Mouse (Mus musculus): ENCODE data around the gene Ap3d1. TPM values are rescaled to one million over a fixed set of nuclear protein-coding genes. Genes with fewer than 3 reads are reported as not detected.

Ap3d1 gene
- polyA plus RNA-seq, 1 experiment = 35.0 TPM

DNA sequence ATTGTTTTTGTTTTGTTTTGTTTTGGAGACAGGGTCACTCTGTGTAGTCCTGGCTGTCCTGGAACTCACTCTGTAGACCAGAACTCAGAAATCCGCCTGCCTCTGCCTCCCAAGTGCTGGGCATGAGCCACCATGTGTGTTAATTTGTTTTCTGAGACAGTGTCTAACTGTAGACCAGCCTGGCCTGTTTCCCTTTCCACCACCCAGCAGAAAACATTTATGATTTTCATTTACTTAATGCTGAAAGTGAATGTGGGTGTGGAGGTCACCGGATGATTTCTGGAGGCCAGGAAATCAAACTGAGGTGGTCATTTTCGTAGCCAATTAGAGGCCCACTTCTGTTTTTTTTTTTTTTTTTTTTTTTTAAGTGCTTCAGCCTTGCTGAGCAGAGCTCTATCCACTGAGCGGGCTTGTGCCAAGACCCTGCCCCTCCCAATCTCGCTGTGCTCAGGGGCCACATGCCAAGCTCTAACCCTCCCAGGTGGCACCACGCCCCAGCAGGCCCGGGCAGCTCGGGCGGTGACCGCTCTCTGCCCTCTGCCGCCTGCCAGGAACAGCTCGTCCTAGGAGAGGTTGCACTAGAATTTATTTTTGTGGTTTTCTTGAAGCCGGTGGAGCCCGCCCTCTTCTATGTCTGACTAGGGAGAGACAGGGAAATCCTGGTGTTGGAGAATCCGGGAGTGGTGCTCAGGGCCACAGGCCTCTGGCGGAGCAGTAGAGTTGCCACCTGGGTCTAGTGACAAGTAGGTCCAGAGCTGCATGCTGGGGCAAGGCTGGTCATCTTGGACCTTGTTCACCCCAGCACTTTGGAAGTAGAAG, 77.7 kb downstream of the Ap3d1 start:
- Histone ChIP-seq H3K27ac (replicated peaks; ENCODE audit: low read depth, low read length) (peak overlapping the region; percentile 84), H3K4me1 (ENCODE audit: control insufficient read depth, insufficient read depth, insufficient read length, low read length) (peaks cover 29% of the 10 kb centered on the region), H3K4me3 (ENCODE audit: insufficient read depth, low read depth, low read length) (peak overlapping the region; percentile 21)

DNA sequence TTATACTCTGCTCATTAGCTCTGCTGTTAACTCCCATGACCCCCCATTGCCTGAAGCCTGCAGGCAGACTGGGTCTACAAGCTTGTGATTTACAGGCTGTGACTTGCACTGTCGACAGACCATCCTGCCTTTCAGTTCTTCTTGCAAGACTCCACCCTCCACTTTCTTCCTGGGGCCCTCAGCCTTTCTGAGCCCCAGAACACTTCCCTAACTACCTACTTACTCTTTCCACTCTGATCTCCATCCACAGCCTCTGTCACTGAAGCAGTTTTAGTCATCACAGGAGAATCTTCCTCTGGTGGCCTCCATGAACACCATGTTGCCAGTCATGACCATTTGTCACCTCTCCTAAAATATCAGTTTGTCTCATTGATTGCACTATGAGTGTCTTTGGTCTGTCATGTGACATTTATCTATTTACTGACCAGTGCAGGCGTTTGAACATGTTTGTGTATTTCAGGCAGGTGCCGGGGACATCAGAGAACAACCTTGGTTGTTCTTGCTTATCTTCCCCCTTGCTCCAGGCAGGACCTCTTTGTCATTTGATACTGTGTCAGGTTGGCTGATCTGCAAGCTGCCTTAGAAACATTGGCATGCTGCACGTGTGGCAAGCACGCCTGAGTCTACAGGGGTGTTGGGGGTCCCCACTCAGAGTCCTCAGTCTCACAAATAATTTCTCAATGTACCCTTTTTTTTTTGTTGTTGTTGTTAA, 78.4 kb downstream of the Ap3d1 start:
- H3K4me1 ChIP-seq (ENCODE audit: control insufficient read depth, insufficient read depth, insufficient read length, low read length) = peaks cover 22% of the 10 kb centered on the region
- peak overlapping the region; percentile 84; the same call in 1 of the 2 replicates for H3K27ac ChIP-seq (replicated peaks; ENCODE audit: low read depth, low read length)
- no peak overlapping the region for H3K4me3 ChIP-seq (ENCODE audit: insufficient read depth, low read depth, low read length)

DNA sequence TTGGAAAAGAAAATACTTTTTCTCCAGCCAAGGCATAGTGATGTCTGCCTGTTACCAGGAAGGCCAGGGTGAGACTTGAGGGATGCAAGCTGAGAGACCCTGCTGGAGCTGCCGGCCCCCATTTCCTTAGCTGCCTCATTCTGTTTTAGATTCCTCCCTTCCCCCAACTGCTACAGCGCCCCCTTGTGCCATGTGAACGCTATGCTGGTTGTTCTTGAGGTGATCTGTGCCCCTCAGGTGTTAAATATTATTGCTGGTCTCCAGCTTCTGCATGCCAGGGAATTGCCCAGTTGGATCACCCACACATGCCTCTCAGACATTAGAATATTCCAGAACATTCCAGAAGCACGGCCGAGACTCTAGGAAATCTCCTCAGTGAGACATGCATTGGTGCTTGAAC, 80.9 kb downstream of the Ap3d1 start:
- peaks cover 10% of the 10 kb centered on the region for H3K4me1 ChIP-seq (ENCODE audit: control insufficient read depth, insufficient read depth, insufficient read length, low read length)
- H3K27ac ChIP-seq (replicated peaks; ENCODE audit: low read depth, low read length) = no peak overlapping the region
- H3K4me3 ChIP-seq (ENCODE audit: insufficient read depth, low read depth, low read length) = no peak overlapping the region

DNA sequence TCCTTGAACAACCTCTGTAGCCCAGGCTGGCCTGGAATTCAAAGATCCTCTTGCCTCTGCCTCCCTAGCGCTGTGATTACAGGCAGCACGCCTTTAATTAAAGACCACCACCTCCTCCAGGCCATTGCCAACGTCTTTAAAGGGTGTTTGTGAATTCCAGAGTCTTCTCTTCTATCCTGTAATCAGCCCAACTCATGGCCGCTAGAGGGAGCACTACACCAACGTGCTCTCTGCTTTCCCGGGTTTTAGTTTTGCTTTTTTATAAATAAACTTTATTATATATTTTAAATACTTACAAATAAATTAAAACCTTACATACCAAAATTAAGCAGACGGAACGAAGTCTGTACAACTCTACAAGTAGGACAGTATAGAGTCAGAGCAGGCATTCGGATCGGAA, 82.9 kb downstream of the Ap3d1 start:
- Histone ChIP-seq H3K4me1 (ENCODE audit: control insufficient read depth, insufficient read depth, insufficient read length, low read length) (peaks cover 7% of the 10 kb centered on the region), H3K4me3 (ENCODE audit: insufficient read depth, low read depth, low read length) (no peak overlapping the region), H3K27ac (replicated peaks; ENCODE audit: low read depth, low read length) (no peak overlapping the region; the same call in 1 of the 2 replicates)

DNA sequence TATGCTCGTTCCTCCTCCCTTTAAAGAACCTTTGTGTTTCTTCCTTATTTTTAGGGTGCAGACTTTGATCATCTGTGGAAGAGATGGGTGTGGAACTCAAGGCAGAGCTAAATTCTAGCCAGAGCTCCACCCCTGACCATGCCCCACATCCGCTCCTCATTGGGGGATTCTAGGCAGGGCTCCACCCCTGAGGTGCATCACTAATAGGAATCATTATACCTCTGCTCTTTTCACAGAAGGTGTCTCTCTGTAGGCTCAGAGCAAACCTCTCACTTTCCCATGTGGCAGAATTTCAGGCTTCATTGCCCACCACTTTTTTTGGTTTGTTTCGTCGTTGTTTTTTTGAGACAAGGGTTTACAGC, 83.2 kb downstream of the Ap3d1 start:
- peaks cover 7% of the 10 kb centered on the region for H3K4me1 ChIP-seq (ENCODE audit: control insufficient read depth, insufficient read depth, insufficient read length, low read length)
- H3K27ac ChIP-seq (replicated peaks; ENCODE audit: low read depth, low read length) = no peak overlapping the region; the same call in 1 of the 2 replicates
- H3K4me3 ChIP-seq (ENCODE audit: insufficient read depth, low read depth, low read length) = no peak overlapping the region

DNA sequence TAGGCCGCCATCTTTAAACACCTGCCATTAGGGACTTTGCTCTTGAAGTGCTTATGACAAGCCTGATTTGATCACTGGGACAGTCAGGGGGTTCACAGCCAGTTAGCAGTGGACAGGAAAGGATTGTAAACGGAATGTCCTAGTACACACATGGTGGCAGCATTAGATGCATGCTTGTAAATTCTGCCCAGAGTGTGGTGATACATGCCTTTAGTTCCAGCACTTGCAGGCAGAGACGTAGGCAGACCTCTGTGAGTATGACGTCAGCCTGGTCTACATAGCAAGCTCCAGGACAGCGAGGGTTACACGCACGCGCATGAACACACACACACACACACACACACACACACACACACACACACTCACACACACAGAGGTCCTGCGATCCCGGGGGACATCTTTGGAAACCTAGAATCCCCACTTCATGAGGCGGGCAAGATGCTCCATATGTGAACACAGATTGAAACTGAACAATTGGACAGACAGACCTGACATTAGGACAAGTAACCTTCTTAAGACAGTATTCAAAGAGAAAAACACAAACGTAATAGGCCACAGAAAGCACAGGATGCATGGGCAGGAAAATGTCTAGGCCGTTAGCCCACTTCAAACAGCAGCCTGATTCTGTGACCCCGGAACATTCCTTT, 83.7 kb downstream of the Ap3d1 start:
- Histone ChIP-seq H3K4me3 (ENCODE audit: insufficient read depth, low read depth, low read length) (no peak overlapping the region), H3K4me1 (ENCODE audit: control insufficient read depth, insufficient read depth, insufficient read length, low read length) (peaks cover 7% of the 10 kb centered on the region), H3K27ac (replicated peaks; ENCODE audit: low read depth, low read length) (0 out of 2 replicates have a peak overlapping the region, but pooled peaks have one; percentile 2)

Other genes with a start within 250 kb of the Ap3d1 start
- not detected in 2 replicates for gene Onecut3, start 247.4 kb downstream of the Ap3d1 start, polyA plus RNA-seq (2012; ENCODE audit: insufficient read depth, insufficient read length, missing spikeins)
- not detected in 2 replicates for gene Atp8b3, start 203.1 kb downstream of the Ap3d1 start, polyA plus RNA-seq (2012; ENCODE audit: insufficient read depth, insufficient read length, missing spikeins)
- 10.8 and 13.8 TPM in 2 replicates for gene Rexo1, start 180.7 kb downstream of the Ap3d1 start, polyA plus RNA-seq (2012; ENCODE audit: insufficient read depth, insufficient read length, missing spikeins)
- gene Klf16, start 164.9 kb downstream of the Ap3d1 start, polyA plus RNA-seq (2012; ENCODE audit: insufficient read depth, insufficient read length, missing spikeins) = 4.1 and 4.2 TPM in 2 replicates
- 76.3 and 81.6 TPM in 2 replicates for gene Abhd17a, start 151.9 kb downstream of the Ap3d1 start, polyA plus RNA-seq (2012; ENCODE audit: insufficient read depth, insufficient read length, missing spikeins)
- 14.6 and 16.2 TPM in 2 replicates for gene Scamp4, start 139.4 kb downstream of the Ap3d1 start, polyA plus RNA-seq (2012; ENCODE audit: insufficient read depth, insufficient read length, missing spikeins)
- gene Adat3, start 139.4 kb downstream of the Ap3d1 start, polyA plus RNA-seq (2012; ENCODE audit: insufficient read depth, insufficient read length, missing spikeins) = 1.0 TPM in 1 of 2 replicates, not detected in the other
- gene Gm49322, start 136.2 kb downstream of the Ap3d1 start, polyA plus RNA-seq (2012; ENCODE audit: insufficient read depth, insufficient read length, missing spikeins) = 0.67 and 0.75 TPM in 2 replicates
- 50.9 and 67.7 TPM in 2 replicates for gene Csnk1g2, start 119.4 kb downstream of the Ap3d1 start, polyA plus RNA-seq (2012; ENCODE audit: insufficient read depth, insufficient read length, missing spikeins)
- gene Btbd2, start 85.2 kb downstream of the Ap3d1 start, polyA plus RNA-seq (2012; ENCODE audit: insufficient read depth, insufficient read length, missing spikeins) = 20.6 and 33.9 TPM in 2 replicates
- gene Mknk2, start 64.2 kb downstream of the Ap3d1 start, polyA plus RNA-seq (2012; ENCODE audit: insufficient read depth, insufficient read length, missing spikeins) = 313 and 519 TPM in 2 replicates
- gene Mob3a, start 40.3 kb downstream of the Ap3d1 start, polyA plus RNA-seq (2012; ENCODE audit: insufficient read depth, insufficient read length, missing spikeins) = 5.2 and 12.0 TPM in 2 replicates
- gene Izumo4, start 40.1 kb downstream of the Ap3d1 start, polyA plus RNA-seq (2012; ENCODE audit: insufficient read depth, insufficient read length, missing spikeins) = 2.5 and 5.0 TPM in 2 replicates
- 11.5 and 15.8 TPM in 2 replicates for gene Dot1l, start 12.9 kb upstream of the Ap3d1 start, polyA plus RNA-seq (2012; ENCODE audit: insufficient read depth, insufficient read length, missing spikeins)
- gene Sf3a2, start 55.9 kb upstream of the Ap3d1 start, polyA plus RNA-seq (2012; ENCODE audit: insufficient read depth, insufficient read length, missing spikeins) = 12.1 and 15.3 TPM in 2 replicates
- 30.2 and 40.5 TPM in 2 replicates for gene Plekhj1, start 56.4 kb upstream of the Ap3d1 start, polyA plus RNA-seq (2012; ENCODE audit: insufficient read depth, insufficient read length, missing spikeins)
- gene Amh, start 63.0 kb upstream of the Ap3d1 start, polyA plus RNA-seq (2012; ENCODE audit: insufficient read depth, insufficient read length, missing spikeins) = not detected in 2 replicates
- gene Jsrp1, start 71.2 kb upstream of the Ap3d1 start, polyA plus RNA-seq (2012; ENCODE audit: insufficient read depth, insufficient read length, missing spikeins) = 2.4 and 4.9 TPM in 2 replicates
- gene Oaz1, start 84.4 kb upstream of the Ap3d1 start, polyA plus RNA-seq (2012; ENCODE audit: insufficient read depth, insufficient read length, missing spikeins) = 447 and 892 TPM in 2 replicates
- not detected in 2 replicates for gene Lingo3, start 101.8 kb upstream of the Ap3d1 start, polyA plus RNA-seq (2012; ENCODE audit: insufficient read depth, insufficient read length, missing spikeins)
- 55.6 and 61.3 TPM in 2 replicates for gene Lsm7, start 112.9 kb upstream of the Ap3d1 start, polyA plus RNA-seq (2012; ENCODE audit: insufficient read depth, insufficient read length, missing spikeins)
- 8.7 and 14.0 TPM in 2 replicates for gene Sppl2b, start 113.0 kb upstream of the Ap3d1 start, polyA plus RNA-seq (2012; ENCODE audit: insufficient read depth, insufficient read length, missing spikeins)
- not detected in 2 replicates for gene Tmprss9, start 129.6 kb upstream of the Ap3d1 start, polyA plus RNA-seq (2012; ENCODE audit: insufficient read depth, insufficient read length, missing spikeins)
- 319 and 342 TPM in 2 replicates for gene Timm13, start 158.7 kb upstream of the Ap3d1 start, polyA plus RNA-seq (2012; ENCODE audit: insufficient read depth, insufficient read length, missing spikeins)
- gene Lmnb2, start 176.0 kb upstream of the Ap3d1 start, polyA plus RNA-seq (2012; ENCODE audit: insufficient read depth, insufficient read length, missing spikeins) = 1.9 and 4.9 TPM in 2 replicates
- gene Gadd45b, start 187.8 kb upstream of the Ap3d1 start, polyA plus RNA-seq (2012; ENCODE audit: insufficient read depth, insufficient read length, missing spikeins) = 7.2 and 10.3 TPM in 2 replicates